Comparison of ENCODE assay signal across 18 mouse cellular contexts in the genomic region with DNA sequence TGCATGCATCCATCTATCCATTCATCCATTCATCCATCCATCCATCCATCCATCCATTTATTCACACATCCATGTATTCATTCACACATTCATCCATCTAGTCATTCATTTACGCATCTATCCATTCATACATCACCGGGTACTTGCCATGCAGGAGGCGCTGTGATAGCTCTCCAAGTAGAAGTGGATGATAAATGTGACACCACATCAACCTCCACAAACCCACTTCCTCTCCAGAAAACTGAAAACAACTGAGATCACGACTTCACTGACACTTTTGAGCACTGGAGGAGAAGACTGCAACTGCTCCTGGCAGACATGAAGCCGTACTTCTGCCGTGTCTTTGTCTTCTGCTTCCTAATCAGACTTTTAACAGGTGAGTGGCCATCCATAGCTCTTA. TPM values are rescaled to one million over a fixed set of nuclear protein-coding genes. Genes with fewer than 3 reads are reported as not detected.
DNase-seq lines count a peak whose midpoint lies in the region; ATAC-seq lines count a peak whose summit lies in the region.
"Had no signal": no experiment of that assay in that cellular context is flagged by ENCODE, and none has a peak within 500 bp of the region (broad histone marks: within the 10 kb centered on the region; RNA-seq: fewer than 3 reads in every experiment).

TSS of gene Icos (plus strand) at position 287 of the 400 bp plus-strand sequence.

- ATAC-seq in common myeloid progenitor, adult 5-6 weeks (replicated peaks; ENCODE audit: low read depth, poor library complexity, severe bottlenecking): peak; percentile 63
- ATAC-seq in neutrophil, adult 5-6 weeks (ENCODE audit: extremely low read depth, insufficient number of reproducible peaks, low FRiP score, poor library complexity, severe bottlenecking): peak; percentile 44; the same call in 1 of the 2 replicates
- ATAC-seq: forebrain, embryonic 15.5 days; intestine, postnatal 0 days; liver, postnatal 0 days; midbrain, embryonic 15.5 days had no signal

- DNase-seq in spleen, adult 12 weeks (ENCODE audit: low spot score): peak; percentile 11
- no peak for DNase-seq in spleen, adult 18-20 months
- peak; percentile 68 for DNase-seq in thymus, postnatal 4 days
- DNase-seq in frontal cortex, postnatal 25 days (ENCODE audit: low spot score in 2 of 2): no peak
- DNase-seq in kidney, postnatal 4 days: no peak
- DNase-seq: adrenal gland, adult 2 months; B cell, adult 2 months; cerebellum, postnatal 14 days; heart, postnatal 14 days; kidney, postnatal 10 days; layer of hippocampus, adult 9-11 months; liver, postnatal 0 days; right cerebral cortex, postnatal 25 days had no signal

RNA-seq across cellular contexts. Expression of gene Icos, which starts in this region (rescaled TPM):
- 1.3 and 2.2 TPM in 2 replicates for total RNA-seq in common myeloid progenitor, adult 5-6 weeks (2017)
- total RNA-seq in neutrophil, adult 5-6 weeks (2017): 1.6 and 2.9 TPM in 2 replicates

Comparison
In these comparisons a context has a peak if more than half of its experiments do, and no peak if none do; other contexts are left out.
1. DNase-seq: peak in spleen, adult 12 weeks (single experiment) and thymus, postnatal 4 days (single experiment); none in spleen, adult 18-20 months (0 of 2), frontal cortex, postnatal 25 days (0 of 2) and kidney, postnatal 4 days (0 of 2).